Mouse (Mus musculus) thymus, adult 2 months (tissue): ENCODE measurements around the gene Oxsm.

Experiments used
- CTCF ChIP-seq: fragments of 200-500 bp; IDR thresholded peaks from 2 replicates; pipeline ENCODE4 v1.5.1; 2012; ENCODE audit warnings: mild to moderate bottlenecking, control low read depth, low read length, moderate library complexity, borderline replicate concordance; ENCODE audit not compliant: control insufficient read depth, poor library complexity, insufficient read depth; ENCODE audit errors: extremely low read depth
- POLR2A ChIP-seq: fragments of 200-500 bp; IDR thresholded peaks from 2 replicates; pipeline ENCODE4 v1.6.1; 2012; ENCODE audit warnings: mild to moderate bottlenecking, low read length, control low read depth, moderate library complexity; ENCODE audit not compliant: control insufficient read depth, poor library complexity, insufficient read depth; ENCODE audit errors: extremely low read depth

- no peak for TF ChIP-seq POLR2A
- no peak for TF ChIP-seq CTCF
Observed at GRCm38 (mm10) chr14:16279196-16279595, 29.6 kb upstream of the Oxsm start.
